Mouse (Mus musculus): Measurements from ENCODE around the gene Elmo2.

Elmo2 gene

GRCm38 (mm10) chr2:165297429-165297828 is 28.9 kb downstream of the Elmo2 start:
- no peak for DNase-seq (ENCODE audit: low spot score in 2 of 2)

GRCm38 (mm10) chr2:165296571-165296970 is 29.7 kb downstream of the Elmo2 start:
- no peak for DNase-seq (ENCODE audit: low spot score in 2 of 2)

- peak; percentile 80 to 90 for DNase-seq (ENCODE audit: low spot score in 2 of 2)
These were observed 37.8 kb downstream of the Elmo2 start for GRCm38 (mm10) chr2:165288315-165289031.

DNA sequence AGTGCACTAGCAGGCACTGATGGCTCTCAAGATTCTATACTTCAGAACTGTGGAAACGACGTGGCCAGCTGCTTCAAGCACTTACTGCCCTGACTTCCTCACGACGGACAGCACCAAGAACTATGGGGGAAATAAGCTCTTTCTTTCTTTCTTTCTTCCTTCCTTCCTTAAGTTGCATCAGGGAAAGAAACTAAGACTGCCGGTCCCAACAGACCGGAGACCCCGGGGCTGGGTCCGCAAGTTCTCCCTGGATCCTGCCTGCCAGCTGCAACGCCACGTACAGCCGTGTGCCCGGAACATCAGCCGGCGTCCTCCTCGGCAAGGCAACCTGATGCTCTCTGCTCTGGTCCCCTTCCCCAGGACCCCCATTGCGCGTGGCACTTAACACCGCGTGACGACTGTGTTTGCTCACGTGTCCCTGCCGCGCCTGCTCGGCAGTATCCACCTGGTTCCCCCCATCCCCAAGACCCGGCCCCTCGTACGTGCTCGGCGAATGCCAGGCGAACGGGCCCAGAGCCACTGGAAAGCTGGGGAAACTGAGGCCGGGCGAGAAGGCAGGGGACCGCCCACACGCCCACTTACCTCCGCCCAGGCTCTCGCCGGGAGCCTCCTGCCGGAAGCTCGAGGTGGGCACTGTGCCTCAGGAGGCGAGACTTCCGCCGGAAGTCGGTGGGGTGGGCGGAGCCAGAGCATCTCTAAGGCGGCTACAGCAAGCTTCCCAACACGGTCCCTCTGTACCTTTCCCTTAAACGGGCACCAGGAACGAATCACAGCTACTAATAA is 38.9 kb downstream of the Elmo2 start, which contains the start of gene Slc35c2:
Slc35c2 (minus strand) TSS at position 668 of the 783 bp plus-strand sequence.
- peak; percentile 89 to 91 for DNase-seq (ENCODE audit: low spot score in 2 of 2)

DNA sequence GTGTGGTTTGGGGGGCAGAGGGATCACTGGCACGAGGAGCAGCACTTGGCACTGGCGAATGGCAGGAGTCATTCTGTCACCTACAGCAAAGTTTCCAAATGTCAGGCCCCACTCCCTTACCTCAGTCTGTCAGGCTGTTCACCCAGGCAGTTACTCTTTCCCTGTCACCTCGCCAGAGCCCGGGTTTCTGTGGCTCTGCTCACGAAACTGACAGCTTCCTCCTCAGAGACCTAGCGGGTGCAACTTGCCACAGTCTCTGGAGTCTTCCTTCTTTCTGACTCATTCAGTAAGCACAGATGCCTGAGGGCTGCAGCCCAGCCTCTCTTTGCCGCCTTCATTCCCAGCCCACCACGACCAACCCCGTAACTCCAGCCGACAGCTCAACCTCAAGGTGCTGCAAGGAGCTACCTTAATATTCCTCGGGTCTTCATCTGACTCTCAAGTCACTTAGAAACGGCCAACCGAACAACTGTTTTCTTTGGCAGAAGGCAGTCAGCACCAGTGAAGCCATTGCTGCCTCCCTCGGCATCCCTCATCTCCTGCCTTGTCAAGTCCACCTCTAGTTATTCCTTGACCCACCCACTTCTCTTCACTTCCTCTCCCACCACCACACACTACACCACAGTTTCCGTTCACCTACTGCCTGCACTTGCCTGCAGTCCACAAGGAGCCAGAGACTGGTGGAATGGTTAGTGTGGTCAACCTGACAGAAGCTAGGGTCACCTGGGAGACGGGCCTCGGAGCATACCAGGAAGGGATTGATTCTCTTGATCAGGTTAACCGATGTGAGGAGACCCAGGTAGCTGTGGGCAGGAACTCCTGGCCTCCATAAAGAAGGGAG is 39.7 kb downstream of the Elmo2 start:
- DNase-seq (ENCODE audit: low spot score in 2 of 2): peak in 1 of 2 experiments; percentile 47

DNA sequence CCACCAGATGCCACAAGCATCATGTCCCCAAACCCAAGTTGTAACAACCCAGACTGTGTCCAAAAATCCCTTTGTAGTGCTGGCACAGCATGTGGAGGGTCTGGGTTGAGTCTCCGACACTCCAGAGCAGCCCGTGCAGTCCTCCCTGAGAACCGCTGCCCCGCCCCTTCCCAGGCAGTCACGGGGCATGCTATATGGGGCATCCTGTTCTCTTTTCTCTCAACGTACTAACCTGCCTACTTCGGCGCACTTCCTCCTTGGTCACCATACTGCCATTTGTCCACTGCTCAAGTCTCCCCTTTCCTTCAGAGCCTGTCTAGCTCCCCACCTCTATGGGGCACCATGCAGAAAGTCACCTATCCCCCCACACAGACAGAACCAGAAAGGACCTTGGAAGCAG is 40.7 kb downstream of the Elmo2 start:
- DNase-seq (ENCODE audit: low spot score in 2 of 2): no peak

- no peak for DNase-seq (ENCODE audit: low spot score in 2 of 2)
These were observed 41.2 kb downstream of the Elmo2 start for GRCm38 (mm10) chr2:165285034-165285433.

- no peak for DNase-seq (ENCODE audit: low spot score in 2 of 2)
These were observed 41.9 kb downstream of the Elmo2 start for GRCm38 (mm10) chr2:165284377-165284776.

- no peak for DNase-seq (ENCODE audit: low spot score in 2 of 2)
These were observed 42.6 kb downstream of the Elmo2 start for GRCm38 (mm10) chr2:165283644-165284043.

DNA sequence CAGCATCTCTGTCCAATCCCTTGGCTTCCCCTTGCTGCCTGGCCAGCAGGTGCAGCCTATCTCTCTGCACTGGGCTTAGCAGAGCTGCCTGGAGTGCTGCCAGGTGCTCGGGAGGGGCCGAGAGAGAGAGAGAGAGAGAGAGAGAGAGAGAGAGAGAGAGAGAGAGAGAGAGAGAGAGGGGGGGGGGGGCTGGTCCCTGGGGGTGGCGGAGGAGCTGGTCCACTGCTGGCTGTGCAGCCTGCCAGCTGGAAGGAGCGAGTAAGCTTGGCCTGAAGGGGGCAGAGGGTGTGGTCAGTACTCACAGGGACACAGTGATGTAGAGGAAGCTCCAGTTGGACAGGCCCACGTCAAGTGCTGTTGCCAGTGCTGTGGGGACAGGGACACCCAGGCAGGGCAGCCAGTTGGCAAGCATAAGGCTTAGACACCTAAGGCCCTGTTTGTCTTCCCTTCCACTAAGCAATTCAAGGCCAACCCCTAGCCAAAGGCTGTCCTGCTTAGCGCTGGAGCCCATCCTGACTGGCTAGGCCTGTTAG is 44.4 kb downstream of the Elmo2 start:
- no peak for DNase-seq (ENCODE audit: low spot score in 2 of 2)

DNA sequence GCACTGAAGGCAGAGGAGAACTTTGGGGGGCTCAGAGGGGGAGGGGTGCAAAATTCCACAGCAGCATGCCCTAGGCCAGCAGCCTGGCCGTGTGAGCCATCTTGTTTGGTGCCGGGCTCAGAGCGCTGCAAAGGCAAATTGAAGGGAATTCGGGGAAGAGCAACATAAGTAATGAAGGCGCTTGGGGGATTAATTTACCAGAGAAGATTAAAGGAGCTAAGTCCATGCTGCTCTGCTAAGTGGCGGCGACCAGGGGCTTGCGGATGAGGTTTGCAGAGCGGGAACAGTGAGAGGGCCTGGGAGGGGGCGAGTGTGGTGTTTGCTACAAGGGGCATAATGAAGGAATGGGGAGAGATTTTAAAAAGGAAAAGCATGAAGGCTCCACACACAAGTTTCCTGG is 46.9 kb downstream of the Elmo2 start:
- no peak for DNase-seq (ENCODE audit: low spot score in 2 of 2)

GRCm38 (mm10) chr2:165277188-165277740 is 49.0 kb downstream of the Elmo2 start:
- DNase-seq (ENCODE audit: low spot score in 2 of 2): no peak

GRCm38 (mm10) chr2:165275824-165276223 is 50.5 kb downstream of the Elmo2 start:
- DNase-seq (ENCODE audit: low spot score in 2 of 2): peak; percentile 54 to 76

GRCm38 (mm10) chr2:165275124-165275640 is 51.1 kb downstream of the Elmo2 start:
- no peak for DNase-seq (ENCODE audit: low spot score in 2 of 2)

GRCm38 (mm10) chr2:165273589-165273988 is 52.7 kb downstream of the Elmo2 start:
- no peak for DNase-seq (ENCODE audit: low spot score in 2 of 2)

GRCm38 (mm10) chr2:165271326-165271725 is 55.0 kb downstream of the Elmo2 start:
- DNase-seq (ENCODE audit: low spot score in 2 of 2): no peak

GRCm38 (mm10) chr2:165270858-165271257 is 55.4 kb downstream of the Elmo2 start:
- DNase-seq (ENCODE audit: low spot score in 2 of 2): no peak

DNA sequence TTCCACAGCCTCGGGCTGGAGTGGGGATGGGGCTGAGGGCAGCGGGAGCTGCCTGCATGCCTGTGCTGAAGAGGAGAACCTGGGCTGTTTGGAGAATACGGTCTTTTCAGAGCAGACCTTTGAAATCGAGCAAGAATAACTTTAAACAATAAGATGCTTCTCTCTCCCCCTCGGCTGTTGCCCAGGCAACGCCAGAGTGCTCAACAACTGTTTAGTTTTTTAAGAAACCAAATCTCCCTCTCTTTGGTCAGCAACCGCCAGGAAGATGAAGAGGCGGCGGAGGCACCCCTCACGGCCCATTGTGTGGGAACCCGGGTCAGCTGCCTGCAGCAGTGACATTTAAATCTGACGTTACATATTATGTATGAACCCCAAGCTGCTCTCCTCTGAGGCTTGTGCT is 59.5 kb downstream of the Elmo2 start:
- DNase-seq (ENCODE audit: low spot score in 2 of 2): no peak

GRCm38 (mm10) chr2:165263861-165264260 is 62.4 kb downstream of the Elmo2 start:
- no peak for DNase-seq (ENCODE audit: low spot score in 2 of 2)

DNA sequence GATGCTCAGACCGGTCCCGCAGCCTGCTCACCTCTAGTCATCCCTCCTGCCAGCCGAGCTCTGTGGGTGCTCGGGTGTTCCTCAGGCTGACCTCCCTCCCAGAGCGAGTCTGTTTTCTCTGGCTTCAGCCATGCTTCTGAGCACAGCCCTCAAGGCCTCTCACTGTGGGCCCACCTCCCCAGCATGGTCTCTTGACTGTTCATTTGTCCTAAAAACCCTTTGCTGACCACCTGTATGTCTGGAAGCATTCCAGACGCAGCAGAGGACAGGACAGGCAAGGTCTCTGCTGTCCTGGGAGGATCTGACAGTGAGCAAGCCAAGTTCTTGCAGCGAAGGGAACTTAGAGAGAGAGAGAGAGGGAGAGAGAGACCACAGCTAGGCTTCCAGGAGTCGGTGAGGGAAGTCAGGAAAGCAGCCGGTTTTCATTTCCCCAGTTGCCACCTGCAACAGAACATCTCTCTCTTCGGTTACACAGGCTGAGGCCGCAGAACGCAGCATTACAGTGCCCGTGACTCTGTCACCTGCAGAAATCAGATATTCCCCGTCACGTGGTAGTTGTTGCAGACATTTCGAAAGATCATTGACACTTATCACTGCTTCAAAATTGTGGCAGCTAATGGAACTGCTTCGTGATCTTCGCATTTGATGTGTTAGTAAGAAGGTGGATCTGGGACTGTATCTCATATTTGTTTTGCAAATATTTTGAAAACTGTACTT is 63.8 kb downstream of the Elmo2 start:
- no peak for DNase-seq (ENCODE audit: low spot score in 2 of 2)

- DNase-seq (ENCODE audit: low spot score in 2 of 2): no peak
These were observed 66.4 kb downstream of the Elmo2 start for GRCm38 (mm10) chr2:165259859-165260258.

Data from frontal cortex, postnatal 14 days (tissue).